Mouse (Mus musculus) ovary, postnatal 10 days (tissue): ENCODE measurements around the gene Evi5.

Experiments used
- DNase-seq: peaks from one replicate; pipeline ENCODE4 v3.0.0; 2022; ENCODE audit warnings: low spot score

The Evi5 gene

GRCm38 (mm10) chr5:107749229-107749916, 125.5 kb downstream of the Evi5 start:
- DNase-seq: no peak

GRCm38 (mm10) chr5:107739023-107739422, 135.9 kb downstream of the Evi5 start:
- DNase-seq: no peak

GRCm38 (mm10) chr5:107738296-107738695, 136.6 kb downstream of the Evi5 start:
- no peak for DNase-seq

- no peak for DNase-seq
Measured at GRCm38 (mm10) chr5:107736171-107736570, 138.7 kb downstream of the Evi5 start.

GRCm38 (mm10) chr5:107731844-107732243, 143.1 kb downstream of the Evi5 start:
- DNase-seq: no peak

- no peak for DNase-seq
Measured at GRCm38 (mm10) chr5:107731408-107731807, 143.5 kb downstream of the Evi5 start.

GRCm38 (mm10) chr5:107727007-107727402, 147.9 kb downstream of the Evi5 start:
- no peak for DNase-seq

GRCm38 (mm10) chr5:107726281-107727006, 148.5 kb downstream of the Evi5 start:
- no peak for DNase-seq

- DNase-seq: no peak
Measured at GRCm38 (mm10) chr5:107725435-107726261, 149.3 kb downstream of the Evi5 start, which contains the start of gene Gfi1. Gene Gfi1 (minus strand): TSS chr5:107726036.

GRCm38 (mm10) chr5:107724661-107725434, 150.1 kb downstream of the Evi5 start:
- DNase-seq: no peak

GRCm38 (mm10) chr5:107723541-107724511, 151.1 kb downstream of the Evi5 start:
- DNase-seq: no peak

- DNase-seq: no peak
Measured at GRCm38 (mm10) chr5:107722661-107723532, 152.0 kb downstream of the Evi5 start.

GRCm38 (mm10) chr5:107721638-107722011, 153.3 kb downstream of the Evi5 start:
- DNase-seq: no peak

- no peak for DNase-seq
Measured at GRCm38 (mm10) chr5:107720991-107721637, 153.8 kb downstream of the Evi5 start.

- DNase-seq: no peak
Measured at GRCm38 (mm10) chr5:107720511-107720910, 154.4 kb downstream of the Evi5 start.

- DNase-seq: no peak
Measured at GRCm38 (mm10) chr5:107719786-107720185, 155.1 kb downstream of the Evi5 start.

GRCm38 (mm10) chr5:107719209-107719608, 155.7 kb downstream of the Evi5 start:
- no peak for DNase-seq

- DNase-seq: no peak
Measured at GRCm38 (mm10) chr5:107717871-107718361, 157.0 kb downstream of the Evi5 start.

GRCm38 (mm10) chr5:107711689-107712088, 163.2 kb downstream of the Evi5 start:
- no peak for DNase-seq
